Mouse (Mus musculus): ENCODE results near the gene Magi2. TPM values are rescaled to one million over a fixed set of nuclear protein-coding genes. Genes with fewer than 3 reads are reported as not detected.
"Not testable (repeated sequence)": the region's sequence is repeated elsewhere in the genome, so short reads cannot be mapped to it uniquely, and the experiment has no call there.

Gene Magi2
- polyA plus RNA-seq, 1 experiment from 2014 or later: 1.9 TPM

- H3K4me1 ChIP-seq (ENCODE audit: insufficient read depth, low read depth, low read length): no peaks in the 10 kb centered on the region
- H3K36me3 ChIP-seq (ENCODE audit: insufficient read depth, low read length): no peaks in the 10 kb centered on the region
- WGBS: 57% methylated on average over 2 of the region's 2 CpGs
- ATAC-seq (no peak), DNase-seq (ENCODE audit: low spot score) (no peak)
- H3K27ac ChIP-seq (ENCODE audit: low read length): no peak overlapping the region
- H3K27me3 ChIP-seq (replicated peaks; ENCODE audit: insufficient read depth, low read length): no peaks in the 10 kb centered on the region
- TF ChIP-seq CTCF (IDR thresholded peaks at IDR 0.05) (no peak), EP300 (IDR thresholded peaks at IDR 0.05) (no peak)
- no peak overlapping the region for H3K4me3 ChIP-seq (ENCODE audit: low read depth, low read length)
- no peak overlapping the region for H3K9ac ChIP-seq (replicated peaks; ENCODE audit: low read depth)
- no peak overlapping the region for H3K4me2 ChIP-seq (replicated peaks; ENCODE audit: low read depth, low read length)
- H3K9me3 ChIP-seq (ENCODE audit: low read length): no peaks in the 10 kb centered on the region
Measured at GRCm38 (mm10) chr5:19546900-19547299, 320.1 kb downstream of the Magi2 start.

GRCm38 (mm10) chr5:19553510-19553909 lies 326.7 kb downstream of the Magi2 start:
- Histone ChIP-seq H3K4me1 (ENCODE audit: insufficient read depth, low read depth, low read length) (no peaks in the 10 kb centered on the region), H3K27ac (ENCODE audit: low read length) (no peak overlapping the region), H3K4me3 (ENCODE audit: low read depth, low read length) (no peak overlapping the region), H3K4me2 (replicated peaks; ENCODE audit: low read depth, low read length) (no peak overlapping the region), H3K9ac (replicated peaks; ENCODE audit: low read depth) (no peak overlapping the region), H3K36me3 (ENCODE audit: insufficient read depth, low read length) (no peaks in the 10 kb centered on the region), H3K27me3 (replicated peaks; ENCODE audit: insufficient read depth, low read length) (no peaks in the 10 kb centered on the region), H3K9me3 (ENCODE audit: low read length) (no peaks in the 10 kb centered on the region)
- WGBS: 69% methylated on average over 3 of the region's 3 CpGs
- TF ChIP-seq CTCF (IDR thresholded peaks at IDR 0.05) (no peak), EP300 (IDR thresholded peaks at IDR 0.05) (no peak)
- DNase-seq (ENCODE audit: low spot score) (no peak), ATAC-seq (no peak)

GRCm38 (mm10) chr5:19565636-19566035 lies 338.8 kb downstream of the Magi2 start:
- no peaks in the 10 kb centered on the region for H3K27me3 ChIP-seq (replicated peaks; ENCODE audit: insufficient read depth, low read length)
- DNase-seq (ENCODE audit: low spot score) (no peak), ATAC-seq (no peak)
- no peaks in the 10 kb centered on the region for H3K9me3 ChIP-seq (ENCODE audit: low read length)
- TF ChIP-seq CTCF (IDR thresholded peaks at IDR 0.05) (no peak), EP300 (IDR thresholded peaks at IDR 0.05) (no peak)
- H3K4me2 ChIP-seq (replicated peaks; ENCODE audit: low read depth, low read length): no peak overlapping the region
- no peak overlapping the region for H3K9ac ChIP-seq (replicated peaks; ENCODE audit: low read depth)
- no peaks in the 10 kb centered on the region for H3K4me1 ChIP-seq (ENCODE audit: insufficient read depth, low read depth, low read length)
- H3K27ac ChIP-seq (ENCODE audit: low read length): no peak overlapping the region
- no peaks in the 10 kb centered on the region for H3K36me3 ChIP-seq (ENCODE audit: insufficient read depth, low read length)
- WGBS: 72% methylated on average over 3 of the region's 3 CpGs
- H3K4me3 ChIP-seq (ENCODE audit: low read depth, low read length): no peak overlapping the region

- H3K4me1 ChIP-seq (ENCODE audit: insufficient read depth, low read depth, low read length); H3K4me3 ChIP-seq (ENCODE audit: low read depth, low read length); DNase-seq (ENCODE audit: low spot score); H3K9me3 ChIP-seq (ENCODE audit: low read length); ATAC-seq; H3K9ac ChIP-seq (replicated peaks; ENCODE audit: low read depth); H3K27me3 ChIP-seq (replicated peaks; ENCODE audit: insufficient read depth, low read length); H3K4me2 ChIP-seq (replicated peaks; ENCODE audit: low read depth, low read length); H3K36me3 ChIP-seq (ENCODE audit: insufficient read depth, low read length); H3K27ac ChIP-seq (ENCODE audit: low read length): not testable (repeated sequence)
- WGBS: 66% methylated on average over 1 of the region's 1 CpGs
Measured at GRCm38 (mm10) chr5:19566136-19566535, 339.3 kb downstream of the Magi2 start.

GRCm38 (mm10) chr5:19607700-19608099 lies 380.9 kb downstream of the Magi2 start:
- no peak for TF ChIP-seq CTCF (IDR thresholded peaks at IDR 0.05)
- no peak for TF ChIP-seq EP300 (IDR thresholded peaks at IDR 0.05)
- Histone ChIP-seq H3K36me3 (ENCODE audit: insufficient read depth, low read length) (no peaks in the 10 kb centered on the region), H3K4me3 (ENCODE audit: low read depth, low read length) (no peak overlapping the region), H3K4me1 (ENCODE audit: insufficient read depth, low read depth, low read length) (no peaks in the 10 kb centered on the region), H3K27me3 (replicated peaks; ENCODE audit: insufficient read depth, low read length) (no peaks in the 10 kb centered on the region), H3K4me2 (replicated peaks; ENCODE audit: low read depth, low read length) (no peak overlapping the region), H3K27ac (ENCODE audit: low read length) (no peak overlapping the region), H3K9me3 (ENCODE audit: low read length) (no peaks in the 10 kb centered on the region), H3K9ac (replicated peaks; ENCODE audit: low read depth) (no peak overlapping the region)
- DNase-seq (ENCODE audit: low spot score) (no peak), ATAC-seq (no peak)
- 64% methylated on average over 5 of the region's 5 CpGs for WGBS

- Histone ChIP-seq H3K27me3 (replicated peaks; ENCODE audit: insufficient read depth, low read length) (no peaks in the 10 kb centered on the region), H3K36me3 (ENCODE audit: insufficient read depth, low read length) (no peaks in the 10 kb centered on the region), H3K27ac (ENCODE audit: low read length) (no peak overlapping the region), H3K9ac (replicated peaks; ENCODE audit: low read depth) (no peak overlapping the region), H3K9me3 (ENCODE audit: low read length) (no peaks in the 10 kb centered on the region), H3K4me2 (replicated peaks; ENCODE audit: low read depth, low read length) (no peak overlapping the region), H3K4me3 (ENCODE audit: low read depth, low read length) (no peak overlapping the region), H3K4me1 (ENCODE audit: insufficient read depth, low read depth, low read length) (no peaks in the 10 kb centered on the region)
- ATAC-seq (no peak), DNase-seq (ENCODE audit: low spot score) (no peak)
- TF ChIP-seq EP300 (IDR thresholded peaks at IDR 0.05): no peak
- no peak for TF ChIP-seq CTCF (IDR thresholded peaks at IDR 0.05)
- 83% methylated on average over 1 of the region's 1 CpGs for WGBS
Measured at GRCm38 (mm10) chr5:19611788-19612187, 385.0 kb downstream of the Magi2 start.

GRCm38 (mm10) chr5:19621678-19622077 lies 394.8 kb downstream of the Magi2 start:
- ATAC-seq (no peak), DNase-seq (ENCODE audit: low spot score) (no peak)
- H3K36me3 ChIP-seq (ENCODE audit: insufficient read depth, low read length): no peaks in the 10 kb centered on the region
- no peak overlapping the region for H3K27ac ChIP-seq (ENCODE audit: low read length)
- no peak overlapping the region for H3K4me2 ChIP-seq (replicated peaks; ENCODE audit: low read depth, low read length)
- H3K9me3 ChIP-seq (ENCODE audit: low read length): no peaks in the 10 kb centered on the region
- TF ChIP-seq EP300 (IDR thresholded peaks at IDR 0.05) (no peak), CTCF (IDR thresholded peaks at IDR 0.05) (no peak)
- H3K4me3 ChIP-seq (ENCODE audit: low read depth, low read length): no peak overlapping the region
- H3K4me1 ChIP-seq (ENCODE audit: insufficient read depth, low read depth, low read length): no peaks in the 10 kb centered on the region
- no peak overlapping the region for H3K9ac ChIP-seq (replicated peaks; ENCODE audit: low read depth)
- 82% methylated on average over 5 of the region's 5 CpGs for WGBS
- no peaks in the 10 kb centered on the region for H3K27me3 ChIP-seq (replicated peaks; ENCODE audit: insufficient read depth, low read length)

Measured in lung, postnatal 0 days (tissue).